Mouse (Mus musculus) erythroblast, embryonic 14.5 days (primary cell): ENCODE data around the gene Gm10720.
"Not testable (repeated sequence)": the region's sequence is repeated elsewhere in the genome, so short reads cannot be mapped to it uniquely, and the experiment has no call there.

Experiments
- GATA1 ChIP-seq: IDR thresholded peaks from 2 replicates; pipeline ENCODE4 v1.6.1; 2012; ENCODE audit warnings: low read length, inconsistent platforms, mixed read lengths
- TAL1 ChIP-seq: IDR thresholded peaks from 3 replicates; pipeline ENCODE4 v1.6.1; 2012; ENCODE audit warnings: low read length, inconsistent platforms, mixed read lengths

- not testable (repeated sequence) for TF ChIP-seq TAL1, GATA1
Measured at GRCm38 (mm10) chr9:3023312-3023984, 8.0 kb downstream of the Gm10720 start, which contains the start of gene Gm10718.
